Mouse (Mus musculus) liver, adult 2 months (tissue): Measurements from ENCODE around the gene Parg.

Experiments
- CTCF ChIP-seq: fragments of 200-500 bp; IDR thresholded peaks from 2 replicates; pipeline ENCODE4 v1.5.1; 2011; ENCODE audit warnings: low read depth, low read length, control low read depth
- POLR2A ChIP-seq: fragments of 200-500 bp; IDR thresholded peaks from 2 replicates; pipeline ENCODE4 v1.6.1; 2011; ENCODE audit warnings: low read length, control low read depth; ENCODE audit not compliant: insufficient read depth; ENCODE audit errors: extremely low read depth

DNA sequence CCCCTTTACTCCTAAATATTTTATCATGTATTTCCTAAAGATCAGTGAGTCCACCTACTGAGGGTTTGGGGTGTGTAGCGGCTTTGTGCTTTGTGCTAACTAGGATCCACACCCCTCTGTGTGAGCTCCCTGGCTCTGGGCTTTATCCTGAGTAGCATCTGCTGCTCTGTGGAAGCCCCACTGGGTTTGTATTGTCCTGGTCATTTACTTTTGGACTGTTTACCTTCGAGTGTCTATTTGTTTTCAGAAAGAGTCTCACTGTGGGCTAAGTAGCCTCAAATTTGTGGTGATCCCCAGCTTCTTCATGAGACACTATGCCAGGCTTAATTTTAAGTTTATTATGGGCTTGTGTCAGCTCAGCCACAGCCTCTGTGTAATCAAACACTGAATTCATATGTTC is 67.2 kb downstream of the Parg start:
- TF ChIP-seq CTCF (no peak), POLR2A (no peak)
